Mouse (Mus musculus): ENCODE measurements around the gene Trim75.

The Trim75 gene

GRCm38 (mm10) chr8:64942946-64943345 lies 44.7 kb downstream of the Trim75 start:
- DNase-seq, result no peak

- DNase-seq, result peak; percentile 71
Observed at GRCm38 (mm10) chr8:64941495-64941894, 46.1 kb downstream of the Trim75 start.

GRCm38 (mm10) chr8:64941019-64941418 lies 46.6 kb downstream of the Trim75 start:
- DNase-seq, result no peak

- no peak for DNase-seq
Observed at GRCm38 (mm10) chr8:64934997-64935396, 52.6 kb downstream of the Trim75 start.

Data from cerebellum, adult 9-11 months (tissue).